Mouse (Mus musculus): Measurements from ENCODE around the gene Pacsin2. TPM values are rescaled to one million over a fixed set of nuclear protein-coding genes. Genes with fewer than 3 reads are reported as not detected.
"Not testable (repeated sequence)": the region's sequence is repeated elsewhere in the genome, so short reads cannot be mapped to it uniquely, and the experiment has no call there.

Gene Pacsin2
- polyA plus RNA-seq (2012; rRNA removed), result 84.7 and 94.9 TPM in 2 replicates

- no peak within 1 kb of the TSS for H3K27ac ChIP-seq (ENCODE audit: insufficient read depth, low read length)
- WGBS, result under 1% methylated on average over 86 of the region's 88 CpGs
Observed at GRCm38 (mm10) chr15:83464083-83464904, at the start of gene Pacsin2. TSS of gene Pacsin2 (minus strand) at chr15:83464606.

GRCm38 (mm10) chr15:83512489-83513281 lies 48.3 kb upstream of the Pacsin2 start:
- no peak for DNase-seq
- Histone ChIP-seq H3K4me3 (replicated peaks; ENCODE audit: insufficient read depth, low read depth, low read length) (no peak overlapping the region), H3K4me1 (ENCODE audit: control insufficient read depth, insufficient read depth, low read length) (no peaks in the 10 kb centered on the region), H3K27me3 (ENCODE audit: control insufficient read depth, insufficient read depth, low read length) (no peaks in the 10 kb centered on the region), H3K27ac (ENCODE audit: insufficient read depth, low read length) (no peak overlapping the region)
- WGBS, result 74% methylated on average over 13 of the region's 13 CpGs
- TF ChIP-seq POLR2A (IDR thresholded peaks at IDR 0.05; ENCODE audit: borderline replicate concordance, insufficient read depth, low read length) (no peak), CTCF (IDR thresholded peaks at IDR 0.05; ENCODE audit: borderline replicate concordance, insufficient read depth, low read depth, low read length) (no peak)

More at GRCm38 (mm10) chr15:83464083-83464904, at the start of gene Pacsin2:
- Histone ChIP-seq H3K27me3 (ENCODE audit: control insufficient read depth, insufficient read depth, low read length) (no peaks in the 10 kb centered on the region), H3K4me3 (replicated peaks; ENCODE audit: insufficient read depth, low read depth, low read length) (peak within 1 kb of the TSS; percentile 54), H3K4me1 (ENCODE audit: control insufficient read depth, insufficient read depth, low read length) (no peaks in the 10 kb centered on the region)
- TF ChIP-seq CTCF (IDR thresholded peaks at IDR 0.05; ENCODE audit: borderline replicate concordance, insufficient read depth, low read depth, low read length), result no peak
- DNase-seq, result peak; percentile 86 to 88

- Histone ChIP-seq H3K4me1 (ENCODE audit: control insufficient read depth, insufficient read depth, low read length) (no peaks in the 10 kb centered on the region), H3K4me3 (replicated peaks; ENCODE audit: insufficient read depth, low read depth, low read length) (peak within 1 kb of the TSS; percentile 53), H3K27ac (ENCODE audit: insufficient read depth, low read length) (no peak within 1 kb of the TSS), H3K27me3 (ENCODE audit: control insufficient read depth, insufficient read depth, low read length) (no peaks in the 10 kb centered on the region)
- DNase-seq, result peak; percentile 91
- WGBS, result 12% methylated on average over 41 of the region's 41 CpGs
- peak; percentile 81; the same call in 1 of the 2 replicates for TF ChIP-seq POLR2A (IDR thresholded peaks at IDR 0.05; ENCODE audit: borderline replicate concordance, insufficient read depth, low read length)
- TF ChIP-seq CTCF (IDR thresholded peaks at IDR 0.05; ENCODE audit: borderline replicate concordance, insufficient read depth, low read depth, low read length), result no peak
Observed at GRCm38 (mm10) chr15:83510805-83511405, 46.5 kb upstream of the Pacsin2 start, which contains the start of gene Ttll1. TSS of gene Ttll1 (minus strand) at chr15:83510893.

GRCm38 (mm10) chr15:83509950-83510804 lies 45.8 kb upstream of the Pacsin2 start:
- WGBS, result 27% methylated on average over 17 of the region's 17 CpGs
- DNase-seq, result no peak
- peak; percentile 16; the same call in 1 of the 2 replicates for TF ChIP-seq CTCF (IDR thresholded peaks at IDR 0.05; ENCODE audit: borderline replicate concordance, insufficient read depth, low read depth, low read length)
- TF ChIP-seq POLR2A (IDR thresholded peaks at IDR 0.05; ENCODE audit: borderline replicate concordance, insufficient read depth, low read length), result no peak
- no peaks in the 10 kb centered on the region for H3K4me1 ChIP-seq (ENCODE audit: control insufficient read depth, insufficient read depth, low read length)
- H3K27me3 ChIP-seq (ENCODE audit: control insufficient read depth, insufficient read depth, low read length), result no peaks in the 10 kb centered on the region
- H3K27ac ChIP-seq (ENCODE audit: insufficient read depth, low read length), result no peak overlapping the region
- peak overlapping the region; percentile 53 for H3K4me3 ChIP-seq (replicated peaks; ENCODE audit: insufficient read depth, low read depth, low read length)

- not testable (repeated sequence) for H3K27me3 ChIP-seq (ENCODE audit: control insufficient read depth, insufficient read depth, low read length); H3K4me3 ChIP-seq (replicated peaks; ENCODE audit: insufficient read depth, low read depth, low read length); DNase-seq; H3K4me1 ChIP-seq (ENCODE audit: control insufficient read depth, insufficient read depth, low read length); H3K27ac ChIP-seq (ENCODE audit: insufficient read depth, low read length)
- 77% methylated on average over 6 of the region's 6 CpGs for WGBS
Observed at GRCm38 (mm10) chr15:83501483-83501882, 37.1 kb upstream of the Pacsin2 start.

- Histone ChIP-seq H3K27me3 (ENCODE audit: control insufficient read depth, insufficient read depth, low read length) (no peaks in the 10 kb centered on the region), H3K4me3 (replicated peaks; ENCODE audit: insufficient read depth, low read depth, low read length) (no peak overlapping the region), H3K27ac (ENCODE audit: insufficient read depth, low read length) (no peak overlapping the region), H3K4me1 (ENCODE audit: control insufficient read depth, insufficient read depth, low read length) (no peaks in the 10 kb centered on the region)
- TF ChIP-seq POLR2A (IDR thresholded peaks at IDR 0.05; ENCODE audit: borderline replicate concordance, insufficient read depth, low read length) (no peak), CTCF (IDR thresholded peaks at IDR 0.05; ENCODE audit: borderline replicate concordance, insufficient read depth, low read depth, low read length) (peak; percentile 27; the same call in 1 of the 2 replicates)
- DNase-seq, result no peak
- WGBS, result 72% methylated on average over 3 of the region's 3 CpGs
Observed at GRCm38 (mm10) chr15:83500352-83500751, 35.9 kb upstream of the Pacsin2 start.

- H3K27ac ChIP-seq (ENCODE audit: insufficient read depth, low read length), result no peak overlapping the region
- no peak for DNase-seq
- H3K4me1 ChIP-seq (ENCODE audit: control insufficient read depth, insufficient read depth, low read length), result no peaks in the 10 kb centered on the region
- no peak overlapping the region for H3K4me3 ChIP-seq (replicated peaks; ENCODE audit: insufficient read depth, low read depth, low read length)
- 84% methylated on average over 10 of the region's 10 CpGs for WGBS
- TF ChIP-seq POLR2A (IDR thresholded peaks at IDR 0.05; ENCODE audit: borderline replicate concordance, insufficient read depth, low read length) (no peak), CTCF (IDR thresholded peaks at IDR 0.05; ENCODE audit: borderline replicate concordance, insufficient read depth, low read depth, low read length) (no peak)
- H3K27me3 ChIP-seq (ENCODE audit: control insufficient read depth, insufficient read depth, low read length), result no peaks in the 10 kb centered on the region
Observed at GRCm38 (mm10) chr15:83499211-83499755, 34.9 kb upstream of the Pacsin2 start.

All from cerebellum, adult 2 months (tissue).